Mouse (Mus musculus) CH12.LX (cell line): ENCODE measurements around the gene Bcl7b. TPM values are rescaled to one million over a fixed set of nuclear protein-coding genes. Genes with fewer than 3 reads are reported as not detected.

Source experiments
- DNase-seq: peaks from one replicate; pipeline ENCODE4 v3.0.0-alpha.2; 2013; ENCODE audit errors: extremely low read depth
- H3K27ac ChIP-seq: 2 replicates; pipeline ENCODE4 v1.5.1; 2012; ENCODE audit warnings: low read depth, mild to moderate bottlenecking, control low read depth, moderate library complexity; ENCODE audit not compliant: insufficient read depth
- H3K27me3 ChIP-seq: replicated peaks from 2 replicates; pipeline ENCODE3; 2012; ENCODE audit warnings: inconsistent platforms
- H3K36me3 ChIP-seq, 2 experiments: replicated peaks in 1 of 2; 2 replicates each; pipeline versions ENCODE3 to v1.6.1; 2012; ENCODE audit warnings: inconsistent platforms in 1 of 2, low read length in 1 of 2, mild to moderate bottlenecking in 1 of 2, mixed read lengths in 1 of 2, moderate library complexity in 1 of 2; ENCODE audit not compliant: control insufficient read depth in 1 of 2, insufficient read depth in 1 of 2
- H3K4me1 ChIP-seq, 2 experiments: 2 replicates each; pipeline ENCODE4 v1.6.1; 2012; ENCODE audit warnings: inconsistent platforms in 1 of 2, moderate library complexity in 1 of 2; ENCODE audit not compliant: insufficient read depth in 2 of 2, control insufficient read depth in 1 of 2
- H3K4me2 ChIP-seq: 2 replicates; pipeline ENCODE4 v1.6.1; 2012; ENCODE audit warnings: low read depth, mild to moderate bottlenecking, control low read depth; ENCODE audit not compliant: poor library complexity, insufficient read depth, severe bottlenecking
- H3K4me3 ChIP-seq, 3 experiments: fragments of 150-350 bp in 1 of 3; sonication (generic) in 1 of 3; replicated peaks in 1 of 3; 2 replicates each; pipeline versions ENCODE3 to v1.5.1; 2011 to 2012; ENCODE audit warnings: low read depth in 2 of 3, low read length in 2 of 3, mild to moderate bottlenecking in 2 of 3, moderate library complexity in 2 of 3, control low read depth in 1 of 3, improper control_type of control experiment in 1 of 3, inconsistent platforms in 1 of 3, mixed read lengths in 1 of 3; ENCODE audit not compliant: poor library complexity in 1 of 3
- H3K79me2 ChIP-seq: replicated peaks from 2 replicates; pipeline ENCODE4 v1.6.1; 2012; ENCODE audit warnings: mild to moderate bottlenecking, moderate library complexity; ENCODE audit not compliant: control insufficient read depth, poor library complexity, insufficient read depth, severe bottlenecking; ENCODE audit errors: extremely low read depth
- H3K9ac ChIP-seq: 2 replicates; pipeline ENCODE4 v1.6.1; 2012; ENCODE audit warnings: low read depth, mild to moderate bottlenecking, control low read depth, moderate library complexity; ENCODE audit not compliant: insufficient read depth
- H3K9me3 ChIP-seq: replicated peaks from 2 replicates; pipeline ENCODE3; 2012; ENCODE audit warnings: low read length, inconsistent platforms, mixed read lengths
- CHD2 ChIP-seq: IDR thresholded peaks from 2 replicates; pipeline ENCODE4 v1.6.1; 2011; ENCODE audit warnings: low read length, improper control_type of control experiment
- CTCF ChIP-seq, 2 experiments: IDR thresholded peaks in 1 of 2; conservative IDR thresholded peaks in 1 of 2; 2 replicates each; pipeline ENCODE4 v1.5.1; 2011 to 2012; ENCODE audit warnings: low read depth in 2 of 2, low read length in 2 of 2, improper control_type of control experiment in 1 of 2, inconsistent platforms in 1 of 2, mild to moderate bottlenecking in 1 of 2, moderate library complexity in 1 of 2
- E2F4 ChIP-seq: IDR thresholded peaks from 2 replicates; pipeline ENCODE4 v1.6.1; 2011; ENCODE audit warnings: low read depth, low read length, improper control_type of control experiment; ENCODE audit not compliant: insufficient replicate concordance
- EP300 ChIP-seq: IDR thresholded peaks from 2 replicates; pipeline ENCODE4 v1.6.1; 2011; ENCODE audit warnings: low read length, improper control_type of control experiment
- ETS1 ChIP-seq: conservative IDR thresholded peaks from 2 replicates; pipeline ENCODE4 v1.6.1; 2012; ENCODE audit warnings: low read depth, mild to moderate bottlenecking, inconsistent platforms, low read length, improper control_type of control experiment, moderate library complexity
- HCFC1 ChIP-seq: IDR thresholded peaks from 2 replicates; pipeline ENCODE4 v1.6.1; 2012; ENCODE audit warnings: low read depth, mild to moderate bottlenecking, inconsistent platforms, low read length, improper control_type of control experiment
- IRF4 ChIP-seq: IDR thresholded peaks from 2 replicates; pipeline ENCODE4 v1.6.1; 2014; ENCODE audit warnings: low read depth, mild to moderate bottlenecking, inconsistent platforms, low read length, improper control_type of control experiment
- JUN ChIP-seq: IDR thresholded peaks from 2 replicates; pipeline ENCODE4 v1.6.1; 2011; ENCODE audit warnings: low read depth, mild to moderate bottlenecking, low read length, improper control_type of control experiment, moderate library complexity; ENCODE audit not compliant: insufficient read depth
- JUND ChIP-seq: conservative IDR thresholded peaks from 2 replicates; pipeline ENCODE4 v1.6.1; 2011; ENCODE audit warnings: low read depth, low read length, improper control_type of control experiment
- MAFK ChIP-seq: IDR thresholded peaks from 2 replicates; pipeline ENCODE4 v1.6.1; 2011; ENCODE audit warnings: low read length, improper control_type of control experiment; ENCODE audit not compliant: insufficient replicate concordance
- MAX ChIP-seq: IDR thresholded peaks from 2 replicates; pipeline ENCODE4 v1.6.1; 2011; ENCODE audit warnings: low read length, improper control_type of control experiment
- MEF2A ChIP-seq: IDR thresholded peaks from 2 replicates; pipeline ENCODE4 v1.6.1; 2014; ENCODE audit warnings: low read depth, mild to moderate bottlenecking, inconsistent platforms, low read length, improper control_type of control experiment, borderline replicate concordance
- MXI1 ChIP-seq: IDR thresholded peaks from 2 replicates; pipeline ENCODE4 v1.6.1; 2011; ENCODE audit warnings: mild to moderate bottlenecking, low read depth, low read length, improper control_type of control experiment
- MYC ChIP-seq: IDR thresholded peaks from 2 replicates; pipeline ENCODE4 v1.6.1; 2011; ENCODE audit warnings: low read depth, mild to moderate bottlenecking, improper control_type of control experiment, low read length
- PAX5 ChIP-seq: IDR thresholded peaks from 2 replicates; pipeline ENCODE4 v1.6.1; 2012; ENCODE audit warnings: low read length, inconsistent platforms, mixed read lengths
- POLR2AphosphoS2 ChIP-seq: IDR thresholded peaks from 2 replicates; pipeline ENCODE4 v1.6.1; 2011; ENCODE audit warnings: low read depth, low read length, improper control_type of control experiment
- SIN3A ChIP-seq: IDR thresholded peaks from 2 replicates; pipeline ENCODE4 v1.6.1; 2012; ENCODE audit warnings: low read length, improper control_type of control experiment, inconsistent platforms
- SMC3 ChIP-seq: IDR thresholded peaks from 2 replicates; pipeline ENCODE4 v1.6.1; 2011; ENCODE audit warnings: low read depth, low read length, improper control_type of control experiment
- TCF12 ChIP-seq: IDR thresholded peaks from 2 replicates; pipeline ENCODE4 v1.6.1; 2014; ENCODE audit warnings: low read depth, mild to moderate bottlenecking, inconsistent platforms, low read length, improper control_type of control experiment
- UBTF ChIP-seq: IDR thresholded peaks from 2 replicates; pipeline ENCODE4 v1.6.1; 2012; ENCODE audit warnings: low read depth, mild to moderate bottlenecking, inconsistent platforms, low read length, improper control_type of control experiment, moderate library complexity
- USF1 ChIP-seq: IDR thresholded peaks from 2 replicates; pipeline ENCODE4 v1.6.1; 2014; ENCODE audit warnings: low read depth, mild to moderate bottlenecking, inconsistent platforms, low read length, improper control_type of control experiment
- USF2 ChIP-seq: conservative IDR thresholded peaks from 2 replicates; pipeline ENCODE4 v1.6.1; 2011; ENCODE audit warnings: low read depth, low read length, improper control_type of control experiment
- ZC3H11A ChIP-seq: IDR thresholded peaks from 2 replicates; pipeline ENCODE4 v1.6.1; 2012; ENCODE audit warnings: low read depth, mild to moderate bottlenecking, inconsistent platforms, low read length, improper control_type of control experiment
- ZKSCAN1 ChIP-seq: IDR thresholded peaks from 2 replicates; pipeline ENCODE4 v1.6.1; 2012; ENCODE audit warnings: low read depth, inconsistent platforms, low read length, improper control_type of control experiment, borderline replicate concordance
- dilution Hi-C: fragments of 300-500 bp; cut with MboI; formaldehyde crosslinking; loops from 2 replicates; pipeline ENCODE4 v1.14.3; 2020; ENCODE audit warnings: low sequenced_read_pairs; ENCODE audit not compliant: extremely low pct_unique_long_range_greater_than_20kb, extremely low pct_ligation_motif_present
- in situ Hi-C: fragments of 300-500 bp; cut with MboI; formaldehyde crosslinking; loops from 3 replicates; pipeline ENCODE4 v1.14.3; 2019; ENCODE audit warnings: low sequenced_read_pairs, low pct_ligation_motif_present, low pct_unique_long_range_greater_than_20kb, mixed read lengths
- polyA plus RNA-seq: library from polyadenylated mRNA; unstranded; fragments of >175 nt; gene quantifications from 2 replicates; pipeline ENCODE4 v1.2.1, GENCODE M21; 2012; ENCODE audit warnings: low read depth; ENCODE audit not compliant: insufficient read length
- total RNA-seq, 2 experiments: library from RNA; depleted of rRNA; stranded (reverse); fragments of 300-350 nt in 1 of 2; fragments of >200 nt in 1 of 2; gene quantifications; 2 replicates each; pipeline ENCODE4 v1.2.3; 2012 to 2014

Gene Bcl7b
- total and polyA plus RNA-seq, 3 experiments, result 20.1 to 40.8 (median 24.1) TPM

DNA sequence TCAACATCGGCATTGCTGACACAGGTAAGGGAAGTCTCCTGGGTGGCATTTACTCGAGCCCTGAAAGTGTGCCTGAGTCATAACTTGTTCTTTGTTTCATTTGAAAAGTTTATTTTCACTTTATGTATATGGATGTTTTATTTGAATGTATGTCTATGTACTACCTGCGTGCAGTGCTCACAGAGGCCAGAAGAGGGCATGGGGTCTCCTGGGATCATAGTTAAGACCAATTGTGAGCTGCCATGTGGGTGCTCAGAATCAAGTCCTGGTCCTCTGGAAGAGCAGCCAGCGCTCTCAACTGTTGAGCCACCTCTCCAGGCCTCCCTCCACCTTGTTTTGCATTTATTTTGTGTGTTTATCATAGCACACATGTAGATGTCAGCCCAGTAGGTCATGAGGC lies 11.6 kb upstream of the Bcl7b start:
- dilution Hi-C loops (no loop called here), in situ Hi-C loops (no loop called here)
- peaks cover 65 to 89% of the 10 kb centered on the region in 2 experiments for H3K36me3 ChIP-seq
- no peaks in the 10 kb centered on the region for H3K4me1 ChIP-seq
- H3K4me3 ChIP-seq, result no peak overlapping the region
- H3K79me2 ChIP-seq, result no peaks in the 10 kb centered on the region
- no peak overlapping the region for H3K4me2 ChIP-seq
- TF ChIP-seq CTCF (conservative IDR thresholded peaks at IDR 0.05 in 1 of 2, IDR thresholded peaks at IDR 0.05 in 1 of 2; ENCODE audit: low read depth in 2 of 2, low read length in 2 of 2) (0 out of 4 replicates have a peak, but pooled peaks of 1 of the 2 experiments have one; percentile 13), MYC (no peak), MEF2A (no peak), SMC3 (no peak), MAFK (no peak)
- no peak overlapping the region for H3K9ac ChIP-seq
- no peak overlapping the region for H3K27ac ChIP-seq
- DNase-seq, result peak; percentile 14
- peaks cover 5% of the 10 kb centered on the region for H3K9me3 ChIP-seq
- no peaks in the 10 kb centered on the region for H3K27me3 ChIP-seq

- Histone ChIP-seq H3K79me2 (no peaks in the 10 kb centered on the region), H3K27me3 (no peaks in the 10 kb centered on the region), H3K27ac (no peak overlapping the region), H3K4me1 (peaks cover 0 to 4% of the 10 kb centered on the region in 2 experiments; a peak in 1 of 4 replicates), H3K4me2 (no peak overlapping the region), H3K9ac (no peak overlapping the region), H3K9me3 (peaks cover 5% of the 10 kb centered on the region), H3K4me3 (no peak overlapping the region), H3K36me3 (peaks cover 43 to 68% of the 10 kb centered on the region in 2 experiments)
- dilution Hi-C loops (no loop called here), in situ Hi-C loops (no loop called here)
- no peak for DNase-seq
- TF ChIP-seq HCFC1 (no peak), USF2 (no peak), EP300 (no peak), SIN3A (no peak), POLR2AphosphoS2 (no peak), ETS1 (no peak), CHD2 (no peak), E2F4 (no peak), MXI1 (no peak)
- TF ChIP-seq, all 38 proteins: peak for 0
These were observed 6.9 kb upstream of the Bcl7b start for GRCm38 (mm10) chr5:135161221-135161620.

- H3K36me3 ChIP-seq, result peaks cover 39 to 64% of the 10 kb centered on the region in 2 experiments
- no peaks in the 10 kb centered on the region for H3K79me2 ChIP-seq
- no peak overlapping the region for H3K4me2 ChIP-seq
- H3K9me3 ChIP-seq, result peaks cover under 1% of the 10 kb centered on the region
- no peaks in the 10 kb centered on the region for H3K27me3 ChIP-seq
- no peak overlapping the region for H3K27ac ChIP-seq
- H3K4me3 ChIP-seq, result no peak overlapping the region
- no peak overlapping the region for H3K9ac ChIP-seq
- TF ChIP-seq EP300 (no peak), SMC3 (no peak), CTCF (conservative IDR thresholded peaks at IDR 0.05 in 1 of 2, IDR thresholded peaks at IDR 0.05 in 1 of 2; ENCODE audit: low read depth in 2 of 2, low read length in 2 of 2) (no peak), CHD2 (no peak), ZKSCAN1 (no peak), ZC3H11A (no peak), IRF4 (no peak), MAX (no peak), USF1 (no peak), MYC (no peak), TCF12 (no peak), JUN (no peak), E2F4 (no peak), POLR2AphosphoS2 (no peak), PAX5 (no peak), USF2 (no peak), JUND (no peak), UBTF (no peak)
- TF ChIP-seq, all 38 proteins: peak for 0
- in situ Hi-C loops (no loop called here), dilution Hi-C loops (no loop called here)
- DNase-seq, result no peak
- peaks cover 0 to 4% of the 10 kb centered on the region in 2 experiments; a peak in 1 of 4 replicates for H3K4me1 ChIP-seq
These were observed 6.4 kb upstream of the Bcl7b start for GRCm38 (mm10) chr5:135161650-135162049.
